ENCODE assay signal across 11 mouse cellular contexts in genomic region chr15:98891198-98891742, GRCm38 (mm10). TPM values are rescaled to one million over a fixed set of nuclear protein-coding genes. Genes with fewer than 3 reads are reported as not detected.
DNase-seq lines count a peak whose midpoint lies in the region; ATAC-seq and TF ChIP-seq lines count a peak whose summit lies in the region.
"Had no signal": no experiment of that assay in that cellular context is flagged by ENCODE, and none has a peak within 500 bp of the region (broad histone marks: within the 10 kb centered on the region; RNA-seq: fewer than 3 reads in every experiment).

No protein-coding gene starts in this region.

- 18% methylated on average over 19 of the region's 19 CpGs for whole genome bisulfite sequencing in lung, postnatal 0 days
- WGBS in forebrain, embryonic 12.5 days = 9% methylated on average over 19 of the region's 19 CpGs
- WGBS in liver, embryonic 16.5 days (ENCODE audit: insufficient replicate concordance) = 23% methylated on average over 19 of the region's 19 CpGs
- WGBS in cerebellum, adult 2 months = 37% methylated on average over 19 of the region's 19 CpGs

- no peak overlapping the region for H3K9ac ChIP-seq in lung, postnatal 0 days (replicated peaks; ENCODE audit: low read depth)
- no peak overlapping the region for H3K9ac ChIP-seq in forebrain, embryonic 12.5 days
- H3K9ac ChIP-seq in liver, embryonic 16.5 days (ENCODE audit: low read depth, low read length) = no peak overlapping the region

- H3K9me3 ChIP-seq in lung, postnatal 0 days (ENCODE audit: low read length) = no peaks in the 10 kb centered on the region
- no peaks in the 10 kb centered on the region for H3K9me3 ChIP-seq in forebrain, embryonic 12.5 days
- H3K9me3 ChIP-seq in liver, embryonic 16.5 days (replicated peaks; ENCODE audit: control insufficient read depth, low read length) = no peaks in the 10 kb centered on the region

- DNase-seq in gastrocnemius, adult 2 months = peak; percentile 11
- DNase-seq in gastrocnemius, adult 18-20 months (ENCODE audit: low spot score) = no peak
- DNase-seq in lung, postnatal 0 days (ENCODE audit: low spot score) = no peak
- DNase-seq in lung, postnatal 14 days = no peak
- no peak for DNase-seq in cerebellum, adult 2 months
- DNase-seq in cerebellum, adult 9-10 months = no peak
- DNase-seq: B cell, adult 2 months; cerebellum, adult 9-11 months; gastrocnemius, postnatal 25 days had no signal

- peak overlapping the region; percentile 17; the same call in 1 of the 2 replicates for H3K4me2 ChIP-seq in lung, postnatal 0 days (replicated peaks; ENCODE audit: low read depth, low read length)
- peak overlapping the region; percentile 25; the same call in 1 of the 2 replicates for H3K4me2 ChIP-seq in forebrain, embryonic 12.5 days
- peak overlapping the region; percentile 26 for H3K4me2 ChIP-seq in liver, embryonic 16.5 days (ENCODE audit: low read depth, low read length)

- TF ChIP-seq POLR2A in cerebellum, adult 2 months (IDR thresholded peaks at IDR 0.05; ENCODE audit: borderline replicate concordance, insufficient read depth, low read length) = no peak

- peaks cover 16% of the 10 kb centered on the region for H3K4me1 ChIP-seq in lung, postnatal 0 days (ENCODE audit: insufficient read depth, low read depth, low read length)
- peaks cover 31% of the 10 kb centered on the region for H3K4me1 ChIP-seq in forebrain, embryonic 12.5 days
- H3K4me1 ChIP-seq in liver, embryonic 16.5 days (ENCODE audit: control insufficient read depth, low read depth, low read length) = peaks cover 32% of the 10 kb centered on the region
- peaks cover 14% of the 10 kb centered on the region for H3K4me1 ChIP-seq in cerebellum, adult 2 months (ENCODE audit: control insufficient read depth, insufficient read depth, low read length)

- TF ChIP-seq CTCF in gastrocnemius, adult 2 months (IDR thresholded peaks at IDR 0.05) = no peak
- TF ChIP-seq CTCF in lung, postnatal 0 days (IDR thresholded peaks at IDR 0.05) = no peak
- no peak for TF ChIP-seq CTCF in cerebellum, adult 2 months (IDR thresholded peaks at IDR 0.05; ENCODE audit: borderline replicate concordance, insufficient read depth, low read depth, low read length)

- intact Hi-C loops in gastrocnemius, adult 2 months (cut with DNase I) = no loop called here

- H3K27ac ChIP-seq in gastrocnemius, adult 2 months = no peak overlapping the region
- no peak overlapping the region for H3K27ac ChIP-seq in lung, postnatal 0 days (ENCODE audit: low read length)
- no peak overlapping the region for H3K27ac ChIP-seq in forebrain, embryonic 12.5 days
- no peak overlapping the region for H3K27ac ChIP-seq in liver, embryonic 16.5 days (ENCODE audit: low read length)
- no peak overlapping the region for H3K27ac ChIP-seq in cerebellum, adult 2 months (ENCODE audit: insufficient read depth, low read length)

- peaks cover 19% of the 10 kb centered on the region; the same call in 1 of the 2 replicates for H3K27me3 ChIP-seq in lung, postnatal 0 days (replicated peaks; ENCODE audit: insufficient read depth, low read length)
- peaks cover 52% of the 10 kb centered on the region for H3K27me3 ChIP-seq in forebrain, embryonic 12.5 days
- H3K27me3 ChIP-seq in liver, embryonic 16.5 days (ENCODE audit: control insufficient read depth, insufficient read depth, low read depth, low read length) = peaks cover 38% of the 10 kb centered on the region
- H3K27me3 ChIP-seq in cerebellum, adult 2 months (ENCODE audit: control insufficient read depth, insufficient read depth, low read length) = peaks cover 1% of the 10 kb centered on the region; the same call in 1 of the 2 replicates

- TF ChIP-seq EP300 in lung, postnatal 0 days (IDR thresholded peaks at IDR 0.05) = no peak

- no peaks in the 10 kb centered on the region for H3K36me3 ChIP-seq in lung, postnatal 0 days (ENCODE audit: insufficient read depth, low read length)
- H3K36me3 ChIP-seq in forebrain, embryonic 12.5 days (replicated peaks) = no peaks in the 10 kb centered on the region
- H3K36me3 ChIP-seq in liver, embryonic 16.5 days (ENCODE audit: control insufficient read depth, insufficient read depth) = no peaks in the 10 kb centered on the region

- ATAC-seq in lung, postnatal 0 days = no peak
- no peak for ATAC-seq in forebrain, embryonic 12.5 days (ENCODE audit: low FRiP score)
- ATAC-seq in liver, embryonic 16.5 days (ENCODE audit: low read depth) = no peak

- no peak overlapping the region for H3K4me3 ChIP-seq in gastrocnemius, adult 2 months
- no peak overlapping the region for H3K4me3 ChIP-seq in lung, postnatal 0 days (ENCODE audit: low read depth, low read length)
- no peak overlapping the region for H3K4me3 ChIP-seq in forebrain, embryonic 12.5 days (replicated peaks)
- H3K4me3 ChIP-seq in liver, embryonic 16.5 days (ENCODE audit: low read depth, low read length) = no peak overlapping the region
- H3K4me3 ChIP-seq in cerebellum, adult 2 months (replicated peaks; ENCODE audit: insufficient read depth, low read depth, low read length) = no peak overlapping the region

RNA-seq across cellular contexts. Expression of gene Rhebl1, which starts 3.1 kb away (rescaled TPM):
- 1 to 10 TPM in 1 of 2 experiments, under 1 TPM in 1; 0.92 to 2.2 TPM for total RNA-seq in gastrocnemius, adult 2 months (2021)
- total RNA-seq in gastrocnemius, adult 18-20 months (2021) = 1 to 10 TPM; 1.3 TPM
- 8.1 and 10.2 TPM in 2 replicates for polyA plus RNA-seq in lung, postnatal 0 days (2015; fragmentation: Nextera tagmentation; extraction: Ambion mirVana)
- polyA plus RNA-seq in forebrain, embryonic 12.5 days (2016; fragmentation: Nextera tagmentation; extraction: Ambion mirVana) = 20.1 and 23.3 TPM in 2 replicates
- polyA plus RNA-seq in liver, embryonic 16.5 days (2015; fragmentation: Nextera tagmentation; extraction: Ambion mirVana) = 2.9 and 3.4 TPM in 2 replicates
- 18.7 and 19.8 TPM in 2 replicates for polyA plus RNA-seq in cerebellum, adult 2 months (2012; rRNA removed)

RNA-seq across cellular contexts. Expression of gene Dhh, which starts 7.1 kb away (rescaled TPM):
- total RNA-seq in gastrocnemius, adult 2 months (2021) = under 1 TPM; 0.81 to 0.82 TPM
- 1 to 10 TPM in 1 of 2 experiments, under 1 TPM in 1; 0.75 to 1.5 TPM for total RNA-seq in gastrocnemius, adult 18-20 months (2021)
- 5.1 and 6.6 TPM in 2 replicates for polyA plus RNA-seq in lung, postnatal 0 days (2015; fragmentation: Nextera tagmentation; extraction: Ambion mirVana)
- polyA plus RNA-seq in forebrain, embryonic 12.5 days (2016; fragmentation: Nextera tagmentation; extraction: Ambion mirVana) = 0.45 and 0.51 TPM in 2 replicates
- polyA plus RNA-seq in liver, embryonic 16.5 days (2015; fragmentation: Nextera tagmentation; extraction: Ambion mirVana) = 0.11 TPM in 2 replicates
- polyA plus RNA-seq in cerebellum, adult 2 months (2012; rRNA removed) = 0.07 and 0.10 TPM in 2 replicates

RNA-seq across cellular contexts. Expression of gene Kmt2d, which starts 20.3 kb away (rescaled TPM):
- total RNA-seq in gastrocnemius, adult 2 months (2021) = 10 to 100 TPM; 53.6 to 56.3 TPM
- total RNA-seq in gastrocnemius, adult 18-20 months (2021) = 10 to 100 TPM; 43.2 to 50.1 TPM
- polyA plus RNA-seq in lung, postnatal 0 days (2015; fragmentation: Nextera tagmentation; extraction: Ambion mirVana) = 8.7 and 11.1 TPM in 2 replicates
- 12.5 and 12.7 TPM in 2 replicates for polyA plus RNA-seq in forebrain, embryonic 12.5 days (2016; fragmentation: Nextera tagmentation; extraction: Ambion mirVana)
- polyA plus RNA-seq in liver, embryonic 16.5 days (2015; fragmentation: Nextera tagmentation; extraction: Ambion mirVana) = 3.9 and 4.0 TPM in 2 replicates
- 49.9 and 52.6 TPM in 2 replicates for polyA plus RNA-seq in cerebellum, adult 2 months (2012; rRNA removed)

RNA-seq across cellular contexts. Expression of gene Lmbr1l, which starts 26.8 kb away (rescaled TPM):
- 1 to 10 TPM; 5.2 to 6.9 TPM for total RNA-seq in gastrocnemius, adult 2 months (2021)
- total RNA-seq in gastrocnemius, adult 18-20 months (2021) = 1 to 10 TPM; 4.8 to 4.9 TPM
- polyA plus RNA-seq in lung, postnatal 0 days (2015; fragmentation: Nextera tagmentation; extraction: Ambion mirVana) = 16.5 and 17.0 TPM in 2 replicates
- 30.6 and 41.5 TPM in 2 replicates for polyA plus RNA-seq in forebrain, embryonic 12.5 days (2016; fragmentation: Nextera tagmentation; extraction: Ambion mirVana)
- polyA plus RNA-seq in liver, embryonic 16.5 days (2015; fragmentation: Nextera tagmentation; extraction: Ambion mirVana) = 4.4 and 4.6 TPM in 2 replicates
- 37.5 and 39.7 TPM in 2 replicates for polyA plus RNA-seq in cerebellum, adult 2 months (2012; rRNA removed)

RNA-seq across cellular contexts. Expression of gene Tuba1b, which starts 43.1 kb away (rescaled TPM):
- 10 to 100 TPM; 15.8 to 33.9 TPM for total RNA-seq in gastrocnemius, adult 2 months (2021)
- 10 to 100 TPM; 15.6 to 29.6 TPM for total RNA-seq in gastrocnemius, adult 18-20 months (2021)
- polyA plus RNA-seq in lung, postnatal 0 days (2015; fragmentation: Nextera tagmentation; extraction: Ambion mirVana) = 415 and 427 TPM in 2 replicates
- 1,790 and 1,867 TPM in 2 replicates for polyA plus RNA-seq in forebrain, embryonic 12.5 days (2016; fragmentation: Nextera tagmentation; extraction: Ambion mirVana)
- polyA plus RNA-seq in liver, embryonic 16.5 days (2015; fragmentation: Nextera tagmentation; extraction: Ambion mirVana) = 934 and 938 TPM in 2 replicates
- 1,352 and 1,359 TPM in 2 replicates for polyA plus RNA-seq in cerebellum, adult 2 months (2012; rRNA removed)
